In genomic region chr1:66998601-66999000, GRCm38 (mm10) we compare ENCODE assay signal across 26 mouse cellular contexts. TPM values are rescaled to one million over a fixed set of nuclear protein-coding genes. Genes with fewer than 3 reads are reported as not detected.
DNase-seq lines count a peak whose midpoint lies in the region; ATAC-seq and TF ChIP-seq lines count a peak whose summit lies in the region.
"Had no signal": no experiment of that assay in that cellular context is flagged by ENCODE, and none has a peak within 500 bp of the region (broad histone marks: within the 10 kb centered on the region; RNA-seq: fewer than 3 reads in every experiment).

No protein-coding gene starts in this region.

- ATAC-seq in hindbrain, embryonic 13.5 days (ENCODE audit: low FRiP score): peak; percentile 43; the same call in 1 of the 2 replicates
- ATAC-seq in hindbrain, postnatal 0 days: no peak
- no peak for ATAC-seq in lung, embryonic 14.5 days (ENCODE audit: insufficient read depth)
- ATAC-seq: intestine, embryonic 15.5 days; Patski had no signal

- no peaks in the 10 kb centered on the region for H3K27me3 ChIP-seq in hindbrain, embryonic 13.5 days
- H3K27me3 ChIP-seq in hindbrain, postnatal 0 days (ENCODE audit: insufficient read depth, low read length): no peaks in the 10 kb centered on the region
- no peaks in the 10 kb centered on the region for H3K27me3 ChIP-seq in lung, embryonic 14.5 days (ENCODE audit: insufficient read depth, low read length)
- H3K27me3 ChIP-seq: CH12.LX; embryonic facial prominence, embryonic 15.5 days; intestine, embryonic 15.5 days; limb, embryonic 15.5 days; midbrain, embryonic 12.5 days; Patski had no signal

- H3K36me3 ChIP-seq in hindbrain, embryonic 13.5 days: peaks cover 23% of the 10 kb centered on the region
- peaks cover 15% of the 10 kb centered on the region for H3K36me3 ChIP-seq in hindbrain, postnatal 0 days (ENCODE audit: insufficient read depth, low read length)
- H3K36me3 ChIP-seq in lung, embryonic 14.5 days (ENCODE audit: insufficient read depth): peaks cover 18% of the 10 kb centered on the region; the same call in 1 of the 2 replicates

- 79% methylated on average over 1 of the region's 1 CpGs for WGBS in hindbrain, embryonic 13.5 days
- WGBS in hindbrain, postnatal 0 days: 74% methylated on average over 1 of the region's 1 CpGs
- 92% methylated on average over 1 of the region's 1 CpGs for WGBS in lung, embryonic 14.5 days

- TF ChIP-seq CTCF in hindbrain, postnatal 0 days (IDR thresholded peaks at IDR 0.05; ENCODE audit: low read depth): no peak
- TF ChIP-seq CTCF in lung, embryonic 14.5 days (IDR thresholded peaks at IDR 0.05; ENCODE audit: low read depth): no peak

- H3K4me1 ChIP-seq in hindbrain, embryonic 13.5 days (replicated peaks): peaks cover 17% of the 10 kb centered on the region; the same call in 1 of the 2 replicates
- no peaks in the 10 kb centered on the region for H3K4me1 ChIP-seq in hindbrain, postnatal 0 days (ENCODE audit: insufficient read depth, low read length)
- H3K4me1 ChIP-seq in lung, embryonic 14.5 days (ENCODE audit: insufficient read depth): peaks cover 6% of the 10 kb centered on the region; the same call in 1 of the 2 replicates
- H3K4me1 ChIP-seq: embryonic facial prominence, embryonic 15.5 days; intestine, embryonic 15.5 days; limb, embryonic 15.5 days; midbrain, embryonic 12.5 days had no signal

- H3K27ac ChIP-seq in hindbrain, embryonic 13.5 days: peak overlapping the region; percentile 56
- H3K27ac ChIP-seq in hindbrain, postnatal 0 days: no peak overlapping the region
- 0 out of 2 replicates have a peak overlapping the region, but pooled peaks have one; percentile 6 for H3K27ac ChIP-seq in lung, embryonic 14.5 days (ENCODE audit: low read depth)
- H3K27ac ChIP-seq: embryonic facial prominence, embryonic 15.5 days; heart, embryonic 10.5 days; intestine, embryonic 15.5 days; left cerebral cortex, adult 2 months; limb, embryonic 15.5 days; midbrain, embryonic 12.5 days had no signal

- no peak overlapping the region for H3K4me2 ChIP-seq in hindbrain, embryonic 13.5 days
- H3K4me2 ChIP-seq in hindbrain, postnatal 0 days (ENCODE audit: low read depth, low read length): no peak overlapping the region
- H3K4me2 ChIP-seq in lung, embryonic 14.5 days: no peak overlapping the region
- H3K4me2 ChIP-seq: embryonic facial prominence, embryonic 15.5 days; intestine, embryonic 15.5 days; limb, embryonic 15.5 days; midbrain, embryonic 12.5 days had no signal

- DNase-seq in hindbrain, postnatal 0 days (ENCODE audit: low spot score): no peak
- no peak for DNase-seq in lung, embryonic 14.5 days
- DNase-seq in lung, postnatal 10 days: no peak
- peak; percentile 5 for DNase-seq in adipocyte (ENCODE audit: low spot score)
- peak; percentile 24 for DNase-seq in gonadal fat pad, adult 2 months (ENCODE audit: low read depth)
- no peak for DNase-seq in kidney, adult 11 months
- DNase-seq: adrenal gland, adult 2 months; B cell, adult 2 months; cerebellum, adult 11 months; cerebellum, adult 9-11 months; heart, postnatal 4 days; kidney, postnatal 25 days; right cerebral cortex, postnatal 14 days had no signal

- H3K9ac ChIP-seq in hindbrain, embryonic 13.5 days: no peak overlapping the region
- no peak overlapping the region for H3K9ac ChIP-seq in hindbrain, postnatal 0 days (replicated peaks; ENCODE audit: low read length)
- no peak overlapping the region for H3K9ac ChIP-seq in lung, embryonic 14.5 days
- H3K9ac ChIP-seq: embryonic facial prominence, embryonic 15.5 days; intestine, embryonic 15.5 days; limb, embryonic 15.5 days; midbrain, embryonic 12.5 days had no signal

- H3K9me3 ChIP-seq in hindbrain, embryonic 13.5 days: no peaks in the 10 kb centered on the region
- H3K9me3 ChIP-seq in hindbrain, postnatal 0 days (ENCODE audit: low read length): no peaks in the 10 kb centered on the region
- no peaks in the 10 kb centered on the region for H3K9me3 ChIP-seq in lung, embryonic 14.5 days (ENCODE audit: low read depth, low read length)
- H3K9me3 ChIP-seq: embryonic facial prominence, embryonic 15.5 days; G1E; heart, embryonic 10.5 days; intestine, embryonic 15.5 days; limb, embryonic 15.5 days; midbrain, embryonic 12.5 days had no signal

- H3K4me3 ChIP-seq in hindbrain, embryonic 13.5 days: no peak overlapping the region
- no peak overlapping the region for H3K4me3 ChIP-seq in hindbrain, postnatal 0 days (ENCODE audit: low read length)
- no peak overlapping the region for H3K4me3 ChIP-seq in lung, embryonic 14.5 days (ENCODE audit: low read depth, low read length)
- H3K4me3 ChIP-seq: embryonic facial prominence, embryonic 15.5 days; heart, embryonic 10.5 days; intestine, embryonic 15.5 days; left cerebral cortex, adult 2 months; limb, embryonic 15.5 days; midbrain, embryonic 12.5 days had no signal

RNA-seq across cellular contexts. Expression of gene Lancl1, which starts 40.1 kb away (rescaled TPM):
- 167 and 177 TPM in 2 replicates for polyA plus RNA-seq in hindbrain, embryonic 13.5 days (2015; fragmentation: Nextera tagmentation; extraction: Ambion mirVana)
- 143 and 156 TPM in 2 replicates for total RNA-seq in hindbrain, postnatal 0 days (2014; rRNA removed)
- polyA plus RNA-seq in hindbrain, postnatal 0 days (2015; fragmentation: Nextera tagmentation; extraction: Ambion mirVana): 192 and 199 TPM in 2 replicates
- polyA plus RNA-seq in lung, embryonic 14.5 days (2014; fragmentation: Nextera tagmentation; extraction: Ambion mirVana): 96.6 and 102 TPM in 2 replicates
- 69.9 and 70.1 TPM in 2 replicates for polyA plus RNA-seq in gonadal fat pad, adult 2 months (2012; rRNA removed)

RNA-seq across cellular contexts. Expression of gene Myl1, which starts 53.4 kb away (rescaled TPM):
- polyA plus RNA-seq in hindbrain, embryonic 13.5 days (2015; fragmentation: Nextera tagmentation; extraction: Ambion mirVana): 3.9 and 8.5 TPM in 2 replicates
- total RNA-seq in hindbrain, postnatal 0 days (2014; rRNA removed): 0.99 and 8.7 TPM in 2 replicates
- 0.28 and 0.58 TPM in 2 replicates for polyA plus RNA-seq in hindbrain, postnatal 0 days (2015; fragmentation: Nextera tagmentation; extraction: Ambion mirVana)
- polyA plus RNA-seq in lung, embryonic 14.5 days (2014; fragmentation: Nextera tagmentation; extraction: Ambion mirVana): 0.88 and 13.0 TPM in 2 replicates
- polyA plus RNA-seq in gonadal fat pad, adult 2 months (2012; rRNA removed): 12.5 and 15.6 TPM in 2 replicates
- total RNA-seq: CH12.LX; common myeloid progenitor, adult 5-6 weeks; granulocyte monocyte progenitor cell, adult 5-6 weeks; megakaryocyte, adult 5-6 weeks had no signal
- polyA plus RNA-seq: G1E, Patski had no signal

Comparison
In these comparisons a context has a peak if more than half of its experiments do, and no peak if none do; other contexts are left out.
1. DNase-seq: peak in adipocyte (single experiment) and gonadal fat pad, adult 2 months (single experiment); none in hindbrain, postnatal 0 days (single experiment), lung, embryonic 14.5 days (single experiment), lung, postnatal 10 days (single experiment) and kidney, adult 11 months (single experiment).